Mouse (Mus musculus) right cerebral cortex, postnatal 36 days (tissue): ENCODE results near the gene Map3k5.
"Not testable (repeated sequence)": the region's sequence is repeated elsewhere in the genome, so short reads cannot be mapped to it uniquely, and the experiment has no call there.

ENCODE experiments used
- DNase-seq, 2 experiments: peaks; one replicate each; pipeline ENCODE4 v3.0.0; 2022; ENCODE audit warnings: low spot score in 2 of 2, mixed read lengths in 1 of 2

Map3k5 gene

GRCm38 (mm10) chr10:19964105-19964504 lies 29.8 kb downstream of the Map3k5 start:
- no peak for DNase-seq

- no peak for DNase-seq
These were observed 32.3 kb downstream of the Map3k5 start for GRCm38 (mm10) chr10:19966597-19966996.

DNA sequence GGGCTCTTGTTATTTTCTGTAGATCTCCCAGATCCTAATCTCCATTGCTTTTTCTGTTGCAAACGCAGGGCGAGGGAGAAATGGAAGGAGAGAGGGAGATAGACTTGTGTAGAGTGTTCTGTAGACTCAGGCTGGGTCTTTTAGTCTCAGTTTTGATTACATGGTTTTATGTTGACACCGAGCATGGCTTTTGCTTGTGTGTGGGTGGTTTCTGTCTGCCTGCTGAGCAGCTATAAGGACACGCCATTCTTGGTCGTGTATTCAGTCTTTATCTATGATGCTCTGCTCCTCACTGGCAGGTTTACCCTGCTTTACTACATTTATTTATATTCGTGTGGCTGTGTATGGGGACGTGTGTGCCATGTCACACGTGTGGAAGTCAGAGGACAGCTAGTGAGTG lies 34.2 kb downstream of the Map3k5 start:
- DNase-seq, result no peak

DNA sequence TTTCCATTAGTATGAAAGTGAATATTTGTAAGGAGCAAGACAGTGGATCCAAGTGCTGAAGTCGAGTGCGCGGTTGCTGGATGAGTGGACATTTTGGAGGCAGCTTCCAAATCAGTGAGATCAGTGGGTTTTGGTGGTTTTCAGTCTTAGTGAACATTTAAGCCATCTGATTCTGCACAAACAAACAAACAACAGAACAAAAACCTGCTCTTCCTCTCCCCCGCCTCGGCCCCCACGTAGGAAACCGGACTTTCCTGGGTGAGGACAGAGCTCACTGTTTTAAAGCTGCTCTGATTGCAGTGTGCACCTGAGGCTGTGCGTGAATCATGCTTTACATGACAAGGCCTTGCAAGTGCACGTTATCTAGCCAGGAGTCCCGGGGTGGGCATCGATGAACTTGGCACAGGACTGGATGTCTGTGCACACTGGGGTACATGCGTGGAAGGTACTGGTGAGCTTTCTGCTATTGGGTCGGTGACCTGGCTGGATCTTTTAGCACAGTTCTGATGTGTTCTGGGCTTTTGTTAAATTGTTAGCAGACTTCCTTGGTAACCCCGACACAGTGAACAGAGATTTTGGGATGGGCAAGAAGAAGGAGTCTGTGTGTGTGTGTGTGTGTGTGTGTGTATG lies 35.7 kb downstream of the Map3k5 start:
- DNase-seq, result no peak

- DNase-seq, result not testable (repeated sequence)
These were observed 37.2 kb downstream of the Map3k5 start for GRCm38 (mm10) chr10:19971491-19971890.

GRCm38 (mm10) chr10:19973321-19974108 lies 39.2 kb downstream of the Map3k5 start:
- no peak for DNase-seq

GRCm38 (mm10) chr10:19977557-19977956 lies 43.3 kb downstream of the Map3k5 start:
- DNase-seq, result no peak

- no peak for DNase-seq
These were observed 44.5 kb downstream of the Map3k5 start for GRCm38 (mm10) chr10:19978662-19979199.

DNA sequence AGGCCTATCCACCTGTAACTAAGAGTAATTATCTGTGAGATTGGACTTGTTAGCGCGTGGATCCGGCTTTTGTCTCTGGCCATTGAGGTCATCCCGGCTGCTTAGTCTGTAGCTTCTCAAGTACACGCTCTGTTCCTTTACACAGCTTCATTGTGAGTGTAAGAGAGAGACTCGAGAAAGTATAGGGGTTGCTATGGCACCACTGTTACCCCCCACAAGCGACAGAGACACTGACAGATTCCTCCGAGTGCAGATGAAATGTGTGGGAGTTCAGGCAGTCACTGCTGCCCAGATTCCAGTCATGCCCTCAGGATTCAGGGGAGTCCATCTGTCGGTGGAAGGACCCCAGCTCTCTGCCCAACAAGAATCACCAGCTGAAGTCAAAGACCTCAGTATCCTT lies 53.5 kb downstream of the Map3k5 start:
- DNase-seq, result no peak

- no peak for DNase-seq
These were observed 55.7 kb downstream of the Map3k5 start for GRCm38 (mm10) chr10:19989986-19990385.

- no peak for DNase-seq
These were observed 56.4 kb downstream of the Map3k5 start for GRCm38 (mm10) chr10:19990638-19991037.

GRCm38 (mm10) chr10:19991237-19991865 lies 57.1 kb downstream of the Map3k5 start:
- no peak for DNase-seq

DNA sequence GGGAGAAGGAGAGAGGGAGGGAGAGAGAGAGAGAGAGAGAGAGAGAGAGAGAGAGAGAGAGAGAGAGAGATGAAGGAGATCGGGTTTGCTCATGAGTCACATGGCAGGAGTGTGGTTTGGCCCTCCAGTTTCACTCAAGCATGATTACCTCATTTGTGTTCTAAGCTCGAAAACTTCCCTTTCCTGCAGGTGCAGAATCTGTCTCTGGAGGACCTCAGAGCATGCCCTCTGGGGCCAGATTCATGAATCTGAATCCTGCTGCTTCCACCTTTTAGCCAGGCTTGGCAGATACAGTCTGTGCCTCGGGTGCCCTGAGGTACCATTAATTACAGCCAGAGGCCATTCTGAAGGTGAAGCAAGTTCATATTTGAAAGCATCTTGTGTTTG lies 57.6 kb downstream of the Map3k5 start:
- no peak for DNase-seq

DNA sequence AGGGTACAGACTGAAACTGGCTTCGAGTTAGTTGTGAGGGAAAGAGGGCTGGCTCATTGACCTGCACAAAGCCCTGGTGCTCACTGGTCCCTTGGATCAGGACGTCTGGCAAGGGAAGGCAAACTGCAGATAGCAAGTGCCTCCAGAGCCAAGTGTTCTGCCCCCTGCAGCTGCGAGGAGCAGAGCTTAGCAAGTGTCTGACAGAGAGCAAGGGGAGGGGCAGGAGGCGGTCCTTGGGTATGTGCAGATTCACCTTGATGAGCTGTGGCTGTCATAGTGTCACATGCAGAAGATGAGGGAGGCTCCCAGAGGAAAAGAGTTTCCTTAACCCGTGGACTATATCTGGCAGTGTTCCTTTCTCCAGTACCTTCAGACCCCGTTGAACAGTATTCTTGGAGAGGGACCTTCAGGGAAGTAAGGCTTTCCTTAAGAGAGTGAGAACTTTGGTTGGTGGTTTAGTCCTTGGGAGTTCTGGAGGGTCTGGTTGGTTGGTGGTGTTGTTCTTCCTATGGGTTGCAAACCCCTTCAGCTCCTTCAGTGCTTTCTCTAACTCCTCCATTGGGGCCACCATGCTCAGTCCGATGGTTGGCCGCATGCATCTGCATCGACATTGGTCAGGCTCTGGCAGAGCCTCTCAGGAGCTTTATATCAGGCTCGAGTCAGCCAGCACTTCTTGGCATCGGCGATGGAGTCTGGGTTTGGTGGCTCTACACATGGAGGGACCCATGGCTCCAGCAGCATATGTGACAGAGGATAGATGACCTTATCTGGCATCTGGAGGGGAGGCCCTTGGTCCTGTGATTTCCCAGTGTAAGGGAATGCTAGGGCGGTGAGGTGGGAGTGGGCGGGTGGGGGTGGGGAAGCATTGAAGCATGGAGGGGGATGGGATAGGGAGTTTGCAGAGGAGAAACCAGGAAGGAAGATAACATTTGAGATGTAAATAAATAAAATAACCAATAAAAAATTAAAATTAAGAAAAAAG lies 60.5 kb downstream of the Map3k5 start:
- DNase-seq, result no peak

GRCm38 (mm10) chr10:19996151-19996550 lies 61.9 kb downstream of the Map3k5 start:
- DNase-seq, result no peak

DNA sequence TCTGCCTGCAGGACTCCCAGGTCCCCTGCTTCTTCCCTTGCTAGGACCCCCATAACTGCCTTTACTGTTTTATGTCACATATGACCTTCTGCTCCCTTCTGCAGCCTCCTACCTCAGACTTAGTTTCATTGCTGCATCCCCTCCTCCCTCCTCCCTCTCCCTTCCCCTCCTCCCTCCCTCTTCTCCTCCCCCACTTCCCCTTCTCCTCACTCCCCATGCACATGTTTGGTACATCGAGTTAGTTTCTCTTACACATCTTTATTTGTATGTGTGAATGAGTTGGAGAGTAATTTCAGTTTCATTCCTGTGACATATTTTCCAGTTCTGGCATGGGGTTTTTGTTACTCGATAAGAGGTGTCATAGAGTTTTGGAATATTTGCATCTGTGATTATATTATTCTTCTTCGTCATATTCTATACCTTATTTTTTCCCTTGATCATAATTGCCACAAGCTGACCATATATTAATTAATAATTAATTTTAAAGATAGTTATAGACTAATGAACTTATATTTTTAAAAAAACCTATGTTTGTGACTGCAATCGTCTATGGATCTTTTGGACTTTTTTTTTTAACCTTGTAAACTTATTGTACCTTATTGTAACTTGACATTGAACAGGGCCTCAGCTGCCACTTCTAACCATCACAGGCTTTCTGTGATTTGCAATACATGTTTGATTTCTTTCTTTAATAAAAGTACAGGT lies 65.6 kb downstream of the Map3k5 start:
- DNase-seq, result no peak

DNA sequence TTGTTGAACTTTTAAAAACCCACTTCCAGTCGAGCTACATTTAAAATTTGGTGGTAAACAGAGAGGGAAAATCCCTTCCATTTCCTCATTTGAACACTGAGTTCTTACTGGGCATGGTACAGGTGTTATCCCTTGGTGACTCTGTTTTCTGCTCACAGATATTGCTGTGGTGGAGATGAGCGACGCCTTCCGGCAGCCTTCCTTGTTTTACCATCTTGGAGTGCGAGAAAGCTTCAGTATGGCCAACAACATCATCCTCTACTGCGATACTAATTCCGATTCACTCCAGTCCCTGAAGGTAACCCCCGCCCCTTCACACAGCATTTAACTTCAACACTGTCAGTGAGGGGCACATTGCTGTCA lies 66.1 kb downstream of the Map3k5 start:
- no peak for DNase-seq

GRCm38 (mm10) chr10:20001990-20002389 lies 67.7 kb downstream of the Map3k5 start:
- no peak for DNase-seq

DNA sequence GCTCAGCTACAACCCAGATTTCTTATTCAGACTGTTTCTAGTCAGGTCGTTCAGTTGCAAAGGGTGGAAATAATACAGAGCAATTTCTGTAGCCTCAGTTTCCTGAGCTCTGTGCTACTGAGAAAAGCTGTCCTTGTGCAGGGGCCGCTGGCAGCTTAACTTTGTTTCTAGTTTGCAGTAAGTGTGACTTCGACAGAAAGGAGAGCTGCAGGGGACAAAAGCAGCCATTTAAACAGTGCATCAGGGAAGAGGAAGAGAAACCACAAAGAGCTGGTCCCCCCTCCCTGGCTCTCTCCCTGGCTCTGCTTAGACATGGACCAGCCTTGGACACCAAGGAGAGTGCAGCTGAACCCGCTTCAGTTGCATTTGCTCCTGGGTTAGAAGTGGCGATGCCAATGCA lies 68.7 kb downstream of the Map3k5 start:
- no peak for DNase-seq

DNA sequence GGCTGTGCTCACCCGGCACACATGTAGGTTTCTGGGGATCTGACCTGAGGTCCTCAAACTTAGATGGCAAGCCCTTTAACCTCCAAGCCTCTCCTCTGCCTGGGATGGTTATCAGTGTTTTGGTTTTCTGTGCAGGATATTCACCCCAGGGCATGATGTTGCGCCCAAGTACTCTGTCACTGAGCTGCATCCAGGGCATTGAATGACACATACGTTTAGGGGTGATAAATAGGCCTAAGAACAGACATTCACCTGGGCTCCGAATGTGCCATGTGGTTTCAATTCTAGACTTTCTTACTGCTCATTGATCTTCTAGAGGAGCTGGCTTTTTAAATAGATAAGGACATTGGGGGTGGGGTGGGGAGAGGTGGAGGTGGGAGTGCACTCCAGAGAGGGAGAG lies 70.5 kb downstream of the Map3k5 start:
- no peak for DNase-seq

- no peak for DNase-seq
These were observed 71.2 kb downstream of the Map3k5 start for GRCm38 (mm10) chr10:20005491-20005952.
